Mouse (Mus musculus) lung, postnatal 4 days (tissue): ENCODE measurements around the gene Tom1l2.

ENCODE experiments used
- DNase-seq, 2 experiments: peaks; one replicate each; pipeline ENCODE4 v3.0.0; 2021

Gene Tom1l2

DNA sequence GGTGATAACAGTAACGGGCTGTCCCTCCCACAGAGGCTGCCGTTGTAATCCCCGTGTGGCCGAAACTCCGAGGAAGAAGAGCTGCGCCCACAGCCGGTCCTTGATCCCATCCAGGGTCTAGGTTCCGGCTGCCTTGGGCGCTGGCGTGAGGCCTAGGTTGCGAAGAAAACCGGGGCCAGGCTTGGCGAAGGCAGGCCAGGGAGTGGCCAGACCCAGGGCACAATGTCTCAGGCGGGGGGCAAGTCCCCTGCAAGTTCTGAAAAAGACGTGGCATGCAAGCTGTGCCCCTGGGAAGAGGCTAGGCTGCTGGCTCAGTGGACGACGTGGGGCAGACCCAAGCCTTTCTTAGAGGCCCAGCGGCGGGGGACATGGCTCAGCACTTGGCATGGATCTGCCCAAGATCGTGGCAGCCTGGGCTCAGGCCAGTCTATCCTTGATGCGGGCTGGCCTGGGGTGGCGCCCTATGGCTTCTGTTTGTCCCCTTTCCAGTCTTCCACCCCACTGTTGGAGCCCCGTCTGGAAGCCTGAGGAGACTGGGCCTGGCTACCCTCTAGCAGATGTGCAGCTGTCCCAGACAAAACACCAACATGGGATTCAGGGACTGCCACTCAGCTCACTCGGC is 154.6 kb downstream of the Tom1l2 start:
- DNase-seq: no peak

DNA sequence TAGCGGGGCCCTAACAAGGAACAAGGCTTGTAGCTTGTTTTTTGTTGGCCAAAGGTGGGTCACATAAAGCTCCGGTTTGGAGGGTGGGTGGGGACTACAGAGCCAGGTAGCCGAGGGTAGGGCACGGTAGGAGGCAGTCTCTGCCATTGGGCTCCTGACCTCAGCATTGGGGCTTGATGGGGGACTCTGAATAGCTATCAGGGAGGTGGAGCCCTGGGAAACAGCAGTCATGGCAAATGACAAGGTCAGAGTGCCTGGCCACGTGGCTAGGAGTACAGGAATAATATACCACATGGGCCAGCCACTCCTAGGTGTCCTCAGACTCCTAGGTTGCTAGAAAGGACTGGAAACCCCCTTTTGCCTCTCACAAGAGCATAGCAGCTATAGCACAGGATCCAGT is 156.4 kb downstream of the Tom1l2 start:
- DNase-seq: no peak

DNA sequence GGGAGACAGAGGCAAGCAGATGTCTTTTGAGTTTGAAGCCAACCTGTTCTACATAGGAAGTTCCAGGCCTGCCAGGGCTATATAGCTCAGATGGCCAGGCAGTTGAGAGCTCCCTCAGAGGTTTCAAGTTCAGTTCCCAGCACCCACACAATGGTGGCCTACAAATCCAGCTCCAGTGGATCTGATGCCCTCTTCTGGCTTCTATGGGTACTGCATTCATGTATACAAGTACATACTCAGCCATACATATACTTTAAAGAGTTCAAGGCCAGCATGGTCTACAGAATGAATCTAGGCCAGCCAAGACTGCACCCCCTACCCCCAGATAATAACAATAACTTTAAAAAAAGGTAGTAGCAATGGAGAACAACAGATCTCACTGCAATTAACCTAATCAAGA is 157.6 kb downstream of the Tom1l2 start:
- no peak for DNase-seq

DNA sequence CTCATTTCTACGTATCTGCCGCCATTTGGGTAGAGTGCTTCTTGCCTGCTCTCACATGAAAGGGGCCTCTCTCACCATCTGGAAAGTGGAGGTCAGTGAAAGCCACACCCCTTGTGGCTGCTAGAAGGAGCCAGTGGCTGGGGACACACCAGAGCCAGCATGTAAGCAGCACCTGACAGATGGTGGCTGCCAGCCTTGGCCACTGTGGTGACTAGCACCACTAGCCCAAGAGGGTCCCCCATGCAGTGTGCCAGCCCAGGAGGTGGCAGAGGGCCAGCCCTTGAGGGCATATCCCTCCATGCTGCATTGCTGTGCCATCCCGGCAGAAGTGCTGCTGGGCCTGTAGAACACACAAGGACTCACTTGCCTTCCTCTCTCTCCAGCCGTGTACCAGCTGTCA is 159.1 kb downstream of the Tom1l2 start:
- no peak for DNase-seq

DNA sequence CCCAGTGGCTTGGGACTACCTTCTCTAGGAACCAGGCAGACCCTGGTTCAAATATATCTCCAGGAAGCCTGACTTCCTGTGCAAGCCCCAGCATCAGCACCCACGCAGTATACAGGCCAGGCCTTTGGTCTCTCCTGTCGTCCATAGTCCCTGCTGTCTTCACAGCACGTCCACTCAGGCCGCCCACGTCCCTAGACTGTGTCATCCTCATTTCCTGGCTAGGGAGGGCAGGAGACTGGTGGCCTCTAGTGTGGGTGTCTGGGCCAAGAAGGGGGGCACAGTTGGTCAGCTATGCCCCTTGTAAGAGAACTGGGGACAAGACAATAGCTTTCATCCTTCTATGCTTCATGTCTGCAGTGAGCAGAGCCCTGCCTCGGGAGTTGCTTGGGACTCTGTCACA is 160.2 kb downstream of the Tom1l2 start:
- no peak for DNase-seq

DNA sequence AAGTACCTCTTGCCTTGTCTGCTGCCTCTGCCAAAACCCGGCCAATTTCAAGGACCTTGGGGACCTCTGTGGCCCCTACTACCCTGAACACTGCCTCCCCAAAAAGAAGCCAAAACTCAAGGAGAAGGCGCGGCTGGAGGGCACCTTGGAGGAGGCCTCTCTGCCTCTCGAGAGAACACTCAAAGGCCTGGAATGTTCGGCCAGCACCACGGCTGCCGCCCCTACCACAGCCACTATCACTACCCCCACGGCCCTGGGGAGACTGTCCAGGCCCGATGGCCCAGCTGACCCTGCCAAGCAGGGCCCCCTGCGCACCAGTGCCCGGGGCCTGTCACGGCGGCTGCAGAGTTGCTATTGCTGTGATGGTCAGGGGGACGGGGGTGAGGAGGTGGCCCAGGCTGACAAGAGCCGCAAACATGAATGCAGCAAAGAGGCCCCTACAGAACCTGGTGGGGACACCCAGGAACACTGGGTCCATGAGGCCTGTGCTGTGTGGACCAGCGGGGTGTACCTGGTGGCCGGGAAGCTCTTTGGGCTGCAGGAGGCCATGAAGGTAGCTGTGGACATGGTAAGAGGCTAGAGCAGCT is 162.6 kb downstream of the Tom1l2 start:
- peak; percentile 50 to 63 for DNase-seq

DNA sequence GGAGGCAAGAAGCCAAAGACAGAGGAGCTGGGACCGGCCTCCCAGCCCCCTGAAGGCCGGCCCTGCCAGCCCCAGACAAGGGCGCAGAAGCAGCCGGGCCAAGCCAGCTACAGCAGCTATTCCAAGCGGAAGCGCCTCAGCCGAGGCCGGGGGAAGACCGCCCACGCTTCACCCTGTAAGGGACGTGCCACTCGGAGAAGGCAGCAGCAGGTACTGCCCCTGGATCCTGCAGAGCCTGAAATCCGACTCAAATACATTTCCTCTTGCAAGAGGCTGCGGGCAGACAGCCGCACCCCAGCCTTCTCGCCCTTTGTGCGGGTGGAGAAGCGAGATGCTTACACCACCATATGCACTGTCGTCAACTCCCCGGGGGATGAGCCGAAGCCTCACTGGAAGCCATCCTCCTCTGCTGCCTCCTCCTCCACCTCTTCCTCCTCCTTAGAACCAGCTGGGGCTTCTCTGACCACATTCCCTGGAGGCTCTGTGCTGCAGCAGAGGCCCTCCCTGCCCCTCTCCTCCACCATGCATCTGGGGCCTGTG is 163.1 kb downstream of the Tom1l2 start:
- DNase-seq: peak in 1 of 2 experiments; percentile 58

DNA sequence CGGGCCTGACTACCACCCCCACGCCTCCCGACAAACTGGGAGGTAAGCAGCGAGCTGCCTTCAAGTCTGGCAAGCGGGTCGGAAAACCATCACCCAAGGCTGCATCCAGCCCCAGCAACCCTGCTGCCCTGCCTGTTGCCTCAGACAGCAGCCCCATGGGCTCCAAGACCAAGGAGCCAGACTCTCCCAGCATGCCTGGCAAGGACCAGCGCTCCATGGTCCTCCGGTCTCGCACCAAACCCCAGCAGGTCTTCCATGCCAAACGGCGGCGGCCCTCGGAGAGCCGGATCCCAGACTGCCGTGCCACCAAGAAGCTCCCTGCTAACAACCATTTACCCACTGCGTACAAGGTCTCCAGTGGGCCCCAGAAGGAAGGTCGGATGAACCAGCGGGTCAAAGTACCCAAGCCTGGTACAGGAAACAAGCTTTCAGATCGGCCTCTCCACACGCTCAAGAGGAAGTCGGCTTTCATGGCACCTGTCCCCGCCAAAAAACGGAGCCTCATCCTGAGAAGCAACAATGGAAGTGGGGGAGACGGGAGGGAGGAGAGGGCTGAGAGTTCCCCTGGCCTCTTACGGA is 164.3 kb downstream of the Tom1l2 start:
- DNase-seq: peak in 1 of 2 experiments; percentile 21

DNA sequence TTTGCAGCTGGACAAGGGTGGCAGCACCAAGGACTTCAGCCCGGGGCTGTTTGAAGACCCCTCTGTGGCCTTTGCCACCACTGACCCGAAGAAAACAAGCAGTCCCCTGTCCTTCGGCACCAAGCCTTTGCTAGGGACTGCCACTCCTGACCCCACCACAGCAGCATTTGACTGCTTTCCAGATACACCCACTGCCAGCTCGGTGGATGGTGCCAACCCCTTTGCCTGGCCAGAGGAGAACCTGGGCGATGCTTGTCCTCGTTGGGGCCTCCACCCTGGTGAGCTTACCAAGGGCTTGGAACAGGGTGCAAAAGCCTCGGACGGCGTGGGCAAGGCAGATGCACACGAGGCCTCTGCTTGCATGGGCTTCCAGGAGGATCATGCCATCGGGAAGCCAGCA is 165.6 kb downstream of the Tom1l2 start:
- no peak for DNase-seq

DNA sequence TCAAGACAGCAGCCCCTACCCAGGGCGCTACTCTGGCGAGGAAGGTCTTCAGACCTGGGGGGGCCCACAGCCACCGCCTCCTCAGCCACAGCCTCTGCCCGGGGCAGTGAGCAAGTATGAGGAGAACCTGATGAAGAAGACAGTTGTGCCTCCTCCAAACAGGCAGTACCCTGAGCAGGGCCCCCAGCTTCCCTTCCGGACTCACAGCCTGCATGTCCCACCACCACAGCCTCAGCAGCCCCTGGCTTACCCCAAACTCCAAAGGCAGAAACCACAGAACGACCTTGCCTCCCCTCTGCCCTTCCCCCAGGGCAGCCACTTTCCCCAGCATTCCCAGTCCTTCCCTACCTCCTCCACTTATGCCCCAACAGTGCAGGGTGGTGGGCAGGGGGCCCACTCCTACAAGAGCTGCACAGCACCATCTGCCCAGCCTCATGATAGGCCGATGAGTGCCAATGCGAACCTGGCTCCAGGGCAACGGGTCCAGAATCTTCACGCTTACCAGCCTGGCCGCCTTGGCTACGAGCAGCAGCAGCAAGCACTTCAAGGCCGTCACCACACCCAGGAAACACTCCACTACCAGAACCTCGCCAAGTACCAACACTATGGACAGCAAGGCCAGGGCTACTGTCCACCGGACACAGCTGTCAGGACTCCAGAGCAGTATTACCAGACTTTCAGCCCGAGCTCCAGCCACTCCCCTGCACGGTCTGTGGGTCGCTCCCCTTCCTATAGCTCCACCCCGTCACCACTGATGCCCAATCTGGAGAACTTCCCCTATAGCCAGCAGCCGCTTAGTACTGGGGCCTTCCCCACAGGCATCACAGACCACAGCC is 167.1 kb downstream of the Tom1l2 start:
- peak; percentile 62 to 63 for DNase-seq

DNA sequence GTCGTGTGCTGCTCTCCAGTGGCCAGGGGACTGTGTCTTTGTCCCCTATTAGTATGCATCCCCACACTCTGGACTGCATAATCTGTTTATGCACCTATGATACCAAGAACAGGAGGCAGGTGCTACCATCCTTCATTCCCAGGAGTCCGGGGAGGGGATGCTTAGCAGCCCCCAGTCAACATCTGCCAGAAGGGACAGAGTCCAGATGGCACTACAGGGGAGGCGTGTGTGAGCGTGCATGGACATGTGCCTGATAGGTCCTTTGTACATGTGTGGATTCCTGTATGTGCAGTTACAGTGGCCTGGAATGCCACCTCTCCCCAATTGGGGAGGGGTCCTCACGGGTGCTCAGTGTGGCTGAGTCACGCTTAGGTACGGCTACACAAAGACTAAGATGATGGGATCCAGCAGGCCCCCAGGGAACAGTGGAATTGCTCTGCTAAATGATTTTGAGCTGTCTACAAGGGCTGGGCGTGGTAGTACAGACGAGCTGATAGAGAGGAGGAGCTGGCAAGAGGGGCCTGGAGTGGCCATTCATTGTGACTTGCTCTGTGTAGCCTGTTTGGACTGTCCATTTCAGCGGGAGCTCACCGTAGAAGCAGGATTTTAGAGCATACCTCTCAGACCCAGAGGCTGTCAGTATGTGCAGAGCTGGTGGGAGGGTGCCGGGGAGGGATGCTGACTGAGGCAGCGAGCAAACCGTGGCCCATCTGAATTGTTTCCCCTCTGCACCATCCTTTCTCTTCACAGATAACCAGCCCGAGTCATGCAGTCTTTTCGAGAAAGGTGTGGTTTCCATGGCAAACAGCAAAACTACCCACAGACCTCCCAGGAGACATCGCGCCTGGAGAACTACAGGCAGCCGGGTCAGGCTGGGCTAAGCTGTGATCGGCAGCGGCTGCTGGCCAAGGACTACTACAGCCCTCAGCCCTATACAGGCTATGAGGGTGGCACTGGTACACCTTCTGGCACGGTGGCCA is 168.1 kb downstream of the Tom1l2 start:
- peak in 1 of 2 experiments; percentile 20 for DNase-seq

DNA sequence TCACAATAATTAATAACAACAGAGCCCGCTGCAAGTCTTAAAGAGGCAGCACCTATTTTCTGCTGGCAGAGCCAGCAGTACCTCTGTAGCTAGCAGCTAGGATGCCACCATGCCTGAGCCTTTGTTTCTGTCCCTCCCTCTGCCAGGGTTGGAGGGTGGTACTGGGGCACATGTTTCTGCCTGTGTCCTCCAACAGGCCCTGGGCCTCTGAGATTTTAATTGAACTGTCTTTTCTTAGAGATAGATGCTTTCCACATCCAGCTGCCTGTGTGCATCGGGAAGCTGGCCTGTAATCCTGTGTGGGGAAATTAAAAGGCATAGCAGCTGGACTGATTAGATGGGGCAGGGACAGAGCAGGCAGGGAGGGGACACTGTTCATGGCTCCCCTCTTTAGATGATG is 170.0 kb downstream of the Tom1l2 start:
- DNase-seq: no peak

DNA sequence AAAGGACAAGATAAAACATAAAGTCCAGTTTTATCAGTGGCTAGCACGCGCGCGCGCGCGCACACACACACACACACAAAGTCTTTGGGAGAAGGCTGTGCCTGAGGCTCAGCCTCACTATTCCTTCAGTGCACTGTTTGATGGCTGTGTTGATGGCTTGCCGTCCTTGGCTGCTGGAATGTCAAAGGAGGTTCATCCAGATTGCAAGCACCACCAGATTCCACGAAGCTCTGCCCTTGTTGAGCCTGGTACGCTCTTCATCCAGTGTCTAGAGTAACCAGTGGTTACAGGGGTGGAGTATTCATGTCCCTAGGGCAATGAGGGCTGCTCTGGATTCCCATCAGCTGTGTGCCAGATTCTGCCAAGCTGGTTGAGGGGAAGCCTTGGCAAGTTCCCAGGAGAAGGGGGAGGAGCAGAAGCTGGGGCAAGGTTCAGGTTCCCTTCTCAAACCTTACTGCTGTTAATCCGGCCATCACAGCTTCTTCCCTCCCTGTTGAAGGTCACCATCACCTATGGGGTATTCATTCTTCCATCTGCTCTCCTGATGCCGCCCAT is 170.5 kb downstream of the Tom1l2 start:
- no peak for DNase-seq

DNA sequence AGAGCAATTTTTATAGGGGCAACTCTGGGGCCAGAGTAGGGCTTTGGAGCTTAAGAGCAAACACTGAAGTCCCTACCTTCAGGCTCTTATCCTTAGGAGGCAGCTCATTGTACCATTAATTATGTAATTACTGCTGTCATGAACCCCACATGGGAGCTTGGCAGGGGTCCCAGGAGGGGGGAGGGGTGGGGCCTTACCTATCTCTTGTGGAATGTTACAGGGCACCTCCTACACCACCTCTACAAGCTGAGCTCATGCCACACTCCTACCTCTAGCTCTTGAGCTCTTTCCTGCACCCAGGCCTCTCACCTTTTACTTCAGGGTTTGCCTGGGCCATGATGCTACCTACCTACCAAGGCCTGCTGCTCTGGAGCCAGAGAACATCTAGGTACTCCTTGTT is 174.2 kb downstream of the Tom1l2 start:
- peak; percentile 61 to 77 for DNase-seq

DNA sequence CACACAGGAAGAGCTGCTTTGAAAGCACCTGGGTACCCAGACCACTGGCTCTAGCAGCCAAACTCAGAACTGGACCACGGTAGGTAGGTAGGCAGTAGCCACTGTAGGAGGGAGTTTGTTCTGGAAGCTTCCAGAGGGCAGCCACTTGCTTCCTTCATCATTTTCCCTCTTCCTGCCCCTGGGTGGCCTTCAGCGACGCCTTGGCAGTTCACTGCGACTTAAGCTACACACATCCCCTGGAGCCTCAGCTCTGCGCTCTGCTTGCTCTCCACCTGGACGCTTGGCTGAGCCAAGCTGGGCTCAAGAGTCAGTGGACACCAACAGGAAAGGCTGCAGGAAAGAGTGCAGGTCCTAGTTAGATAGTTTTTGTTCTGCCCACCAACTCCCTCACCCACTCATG is 174.7 kb downstream of the Tom1l2 start:
- no peak for DNase-seq

DNA sequence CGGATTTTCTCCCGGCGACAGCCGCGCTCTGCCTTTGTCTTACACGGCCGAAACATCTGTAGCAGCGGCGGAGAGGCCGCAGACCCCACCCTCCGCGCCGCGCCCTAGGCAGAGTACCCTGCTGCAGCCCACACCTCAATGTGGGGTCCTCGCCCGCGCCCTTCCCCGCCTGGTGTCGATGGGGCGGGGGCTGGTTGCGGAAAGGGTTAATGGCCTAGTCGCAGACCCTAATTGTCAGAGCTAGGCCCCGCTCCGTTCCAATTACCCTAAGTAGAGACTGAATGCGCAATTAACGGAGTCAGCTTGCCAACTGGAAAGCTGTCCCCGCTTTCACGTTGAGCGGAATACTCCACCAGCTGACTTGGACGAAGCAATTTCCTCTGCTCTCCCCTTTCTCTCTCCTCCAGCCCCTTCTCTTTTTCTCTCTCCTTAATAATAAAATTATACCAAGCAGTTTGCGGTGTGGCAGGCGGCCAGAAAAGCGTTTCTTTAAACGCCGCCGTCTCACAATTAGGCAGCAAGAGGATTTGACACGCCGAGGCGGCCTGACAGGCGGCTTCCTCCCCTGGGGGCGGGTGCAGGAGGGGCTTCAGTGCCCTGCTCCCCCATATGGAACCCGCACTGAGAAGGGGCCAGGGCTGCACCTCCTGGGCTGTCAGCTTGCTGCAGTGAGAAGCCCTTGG is 175.6 kb downstream of the Tom1l2 start:
- DNase-seq: peak; percentile 55 to 64
